In genomic region chr12:33302523-33303383, GRCm38 (mm10) we compare ENCODE assay signal across 8 mouse cellular contexts.
DNase-seq lines count a peak whose midpoint lies in the region; ATAC-seq lines count a peak whose summit lies in the region.

No protein-coding gene starts in this region.

- peaks cover 30% of the 10 kb centered on the region for H3K4me1 ChIP-seq in forebrain, embryonic 15.5 days

- peak overlapping the region; percentile 23 for H3K9ac ChIP-seq in forebrain, embryonic 15.5 days (replicated peaks)

- no peaks in the 10 kb centered on the region for H3K36me3 ChIP-seq in forebrain, embryonic 15.5 days

- peak overlapping the region; percentile 40 for H3K4me3 ChIP-seq in forebrain, embryonic 15.5 days

- under 1% methylated on average over 29 of the region's 29 CpGs for WGBS in forebrain, embryonic 15.5 days

- peak; percentile 59 for ATAC-seq in forebrain, embryonic 15.5 days (replicated peaks)
- ATAC-seq in hematopoietic stem cell, adult 5-6 weeks (replicated peaks in 1 of 2; ENCODE audit: insufficient read depth in 1 of 2, low FRiP score in 2 of 2, low TSS enrichment in 1 of 2, low read depth in 1 of 2, poor library complexity in 2 of 2, severe bottlenecking in 2 of 2): peak; percentile 50 to 82

- H3K27me3 ChIP-seq in forebrain, embryonic 15.5 days: no peaks in the 10 kb centered on the region

- H3K27ac ChIP-seq in forebrain, embryonic 15.5 days (replicated peaks): peak overlapping the region; percentile 32

- DNase-seq in MEL-GATA-1-ER (ENCODE audit: extremely low read depth, low read depth): peak; percentile 41
- peak; percentile 55 for DNase-seq in cerebellum, adult 11-12 months
- DNase-seq in layer of hippocampus, postnatal 10 days (ENCODE audit: low spot score in 2 of 2): peak; percentile 37 to 49
- peak; percentile 66 for DNase-seq in lung, postnatal 25 days (ENCODE audit: low spot score)
- DNase-seq in ovary, postnatal 14 days (ENCODE audit: low spot score): peak; percentile 40
- DNase-seq in thymus, postnatal 4 days: peak; percentile 73

- peak overlapping the region; percentile 64 for H3K4me2 ChIP-seq in forebrain, embryonic 15.5 days (replicated peaks)

- no peaks in the 10 kb centered on the region for H3K9me3 ChIP-seq in forebrain, embryonic 15.5 days

Comparison
In these comparisons a context has a peak if more than half of its experiments do, and no peak if none do; other contexts are left out.
1. Peak in every context shown above with its lines: DNase-seq, ATAC-seq, H3K4me3 ChIP-seq and H3K27ac ChIP-seq.